Mouse (Mus musculus) heart, postnatal 4 days (tissue): Measurements from ENCODE around the gene Gstm7. TPM values are rescaled to one million over a fixed set of nuclear protein-coding genes. Genes with fewer than 3 reads are reported as not detected.
A peak's percentile ranks its signal among the peaks of the same experiment; 100 is the strongest.
"Not testable (repeated sequence)": the region's sequence is repeated elsewhere in the genome, so short reads cannot be mapped to it uniquely, and the experiment has no call there.

Experiments used
- DNase-seq: peaks from one replicate; pipeline ENCODE4 v3.0.0; 2021
- total RNA-seq, 2 experiments: library from RNA; stranded (reverse); gene quantifications; 2 replicates each; pipeline ENCODE4 v1.2.3; 2021

The Gstm7 gene
- total RNA-seq, 2 experiments from 2014 or later, result 23.0 to 23.2 TPM

GRCm38 (mm10) chr3:107935268-107935667 lies 3.7 kb upstream of the Gstm7 start:
- DNase-seq, result no peak

- DNase-seq, result no peak
Measured at GRCm38 (mm10) chr3:107932128-107932527, 511 bp upstream of the Gstm7 start.

- no peak for DNase-seq
Measured at GRCm38 (mm10) chr3:107931134-107931533, 483 bp downstream of the Gstm7 start.

- DNase-seq, result no peak
Measured at GRCm38 (mm10) chr3:107929731-107930130, 1.9 kb downstream of the Gstm7 start.

GRCm38 (mm10) chr3:107929243-107929642 lies 2.4 kb downstream of the Gstm7 start:
- DNase-seq, result no peak

- no peak for DNase-seq
Measured at GRCm38 (mm10) chr3:107928691-107929090, 2.9 kb downstream of the Gstm7 start.

GRCm38 (mm10) chr3:107927841-107928240 lies 3.8 kb downstream of the Gstm7 start:
- no peak for DNase-seq

GRCm38 (mm10) chr3:107925335-107925734 lies 6.3 kb downstream of the Gstm7 start:
- no peak for DNase-seq

GRCm38 (mm10) chr3:107920348-107920747 lies 11.3 kb downstream of the Gstm7 start:
- DNase-seq, result no peak

- DNase-seq, result peak; percentile 71
Measured at GRCm38 (mm10) chr3:107917783-107918408, 13.7 kb downstream of the Gstm7 start.

- DNase-seq, result no peak
Measured at GRCm38 (mm10) chr3:107917097-107917496, 14.5 kb downstream of the Gstm7 start.

GRCm38 (mm10) chr3:107916674-107917073 lies 14.9 kb downstream of the Gstm7 start:
- DNase-seq, result no peak

- no peak for DNase-seq
Measured at GRCm38 (mm10) chr3:107905942-107906341, 25.7 kb downstream of the Gstm7 start.

- no peak for DNase-seq
Measured at GRCm38 (mm10) chr3:107900955-107901673, 30.5 kb downstream of the Gstm7 start.

- no peak for DNase-seq
Measured at GRCm38 (mm10) chr3:107898691-107899090, 32.9 kb downstream of the Gstm7 start.

GRCm38 (mm10) chr3:107895720-107896569 lies 35.7 kb downstream of the Gstm7 start, which contains the start of gene Gstm5:
Gstm5 (plus strand) TSS chr3:107895821.
- DNase-seq, result peak; percentile 87

- DNase-seq, result no peak
Measured at GRCm38 (mm10) chr3:107895194-107895719, 36.4 kb downstream of the Gstm7 start.

GRCm38 (mm10) chr3:107889236-107889635 lies 42.4 kb downstream of the Gstm7 start:
- not testable (repeated sequence) for DNase-seq

GRCm38 (mm10) chr3:107887674-107888495 lies 43.7 kb downstream of the Gstm7 start:
- DNase-seq, result peak; percentile 40

GRCm38 (mm10) chr3:107877747-107878736 lies 53.6 kb downstream of the Gstm7 start:
- DNase-seq, result no peak

GRCm38 (mm10) chr3:107877005-107877404 lies 54.6 kb downstream of the Gstm7 start, which contains the start of gene Eps8l3:
Eps8l3 (plus strand) TSS chr3:107877229.
- DNase-seq, result no peak
